Mouse (Mus musculus): ENCODE measurements around the gene Msn. TPM values are rescaled to one million over a fixed set of nuclear protein-coding genes. Genes with fewer than 3 reads are reported as not detected.
"Not testable (repeated sequence)": the region's sequence is repeated elsewhere in the genome, so short reads cannot be mapped to it uniquely, and the experiment has no call there.

The Msn gene
- polyA plus RNA-seq, 1 experiment from 2014 or later = 37.9 TPM

DNA sequence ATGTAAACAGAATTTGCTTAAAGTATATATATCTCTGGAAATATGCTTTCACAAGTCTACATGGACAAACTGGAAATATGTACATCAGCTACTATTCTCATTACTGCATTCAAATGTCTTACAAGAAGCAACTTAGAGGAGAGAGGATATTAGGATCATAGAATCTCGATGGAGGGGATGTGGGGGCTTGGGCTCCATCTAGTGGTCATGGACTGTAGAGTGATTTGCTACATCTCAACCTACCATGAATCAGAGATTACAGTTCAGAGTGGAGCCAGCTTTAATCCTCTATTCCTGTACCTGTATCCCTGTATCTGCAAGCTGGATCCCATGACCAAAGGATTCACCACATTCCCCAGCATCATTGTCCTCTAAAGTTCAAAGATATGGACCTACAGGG lies 82.6 kb downstream of the Msn start:
- H3K27me3 ChIP-seq (replicated peaks; ENCODE audit: control insufficient read depth, insufficient read depth, low read length) = no peaks in the 10 kb centered on the region
- no peaks in the 10 kb centered on the region for H3K4me1 ChIP-seq (replicated peaks; ENCODE audit: control insufficient read depth, insufficient read depth, low read length)
- 5% methylated on average over 1 of the region's 1 CpGs for WGBS
- no peak overlapping the region for H3K9ac ChIP-seq (replicated peaks; ENCODE audit: low read depth, low read length)
- H3K9me3 ChIP-seq (ENCODE audit: control insufficient read depth, low read length) = no peaks in the 10 kb centered on the region
- ATAC-seq = peak; percentile 77
- no peak overlapping the region for H3K4me3 ChIP-seq (replicated peaks; ENCODE audit: low read length)
- no peak overlapping the region for H3K4me2 ChIP-seq (ENCODE audit: low read length)
- no peaks in the 10 kb centered on the region for H3K36me3 ChIP-seq (ENCODE audit: control insufficient read depth, insufficient read depth)
- no peak overlapping the region for H3K27ac ChIP-seq (ENCODE audit: low read length)

DNA sequence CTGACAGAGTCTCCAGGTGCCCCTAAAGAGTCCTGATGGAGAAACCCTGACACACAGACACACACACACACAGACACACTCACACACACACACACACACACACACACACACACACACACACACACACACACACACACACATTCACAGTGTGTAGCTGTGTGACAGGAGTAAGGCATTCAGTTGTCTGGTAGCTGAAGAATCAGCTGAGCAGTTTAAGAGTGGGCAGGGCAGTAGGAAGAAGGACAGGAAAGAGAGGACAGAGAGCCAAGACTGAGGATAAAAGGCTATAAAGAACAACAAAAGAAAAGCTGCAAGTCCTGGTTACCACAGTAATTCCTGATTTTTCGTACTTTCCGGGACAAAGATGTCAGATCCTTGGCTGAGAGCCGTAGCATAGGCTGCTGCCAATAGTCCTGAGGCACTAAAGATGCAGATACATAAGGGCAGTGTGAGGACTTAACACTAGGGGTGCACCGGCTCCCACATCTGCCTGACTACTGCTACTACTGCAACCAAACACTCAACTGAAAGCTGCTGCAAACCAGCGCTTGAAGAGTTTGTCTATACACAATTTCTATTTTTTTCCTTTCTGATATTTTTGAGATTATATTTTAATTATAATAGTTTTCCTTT lies 88.4 kb downstream of the Msn start:
- H3K36me3 ChIP-seq (ENCODE audit: control insufficient read depth, insufficient read depth) = no peaks in the 10 kb centered on the region
- 48% methylated on average over 5 of the region's 5 CpGs for WGBS
- H3K4me1 ChIP-seq (replicated peaks; ENCODE audit: control insufficient read depth, insufficient read depth, low read length) = no peaks in the 10 kb centered on the region
- H3K9ac ChIP-seq (replicated peaks; ENCODE audit: low read depth, low read length) = no peak overlapping the region
- no peak for ATAC-seq
- H3K27ac ChIP-seq (ENCODE audit: low read length) = no peak overlapping the region
- no peak overlapping the region for H3K4me2 ChIP-seq (ENCODE audit: low read length)
- no peak overlapping the region for H3K4me3 ChIP-seq (replicated peaks; ENCODE audit: low read length)
- no peaks in the 10 kb centered on the region for H3K9me3 ChIP-seq (ENCODE audit: control insufficient read depth, low read length)
- H3K27me3 ChIP-seq (replicated peaks; ENCODE audit: control insufficient read depth, insufficient read depth, low read length) = no peaks in the 10 kb centered on the region

GRCm38 (mm10) chrX:96205143-96205542 lies 109.3 kb downstream of the Msn start:
- not testable (repeated sequence) for H3K9me3 ChIP-seq (ENCODE audit: control insufficient read depth, low read length); H3K27ac ChIP-seq (ENCODE audit: low read length); H3K4me1 ChIP-seq (replicated peaks; ENCODE audit: control insufficient read depth, insufficient read depth, low read length); H3K9ac ChIP-seq (replicated peaks; ENCODE audit: low read depth, low read length); H3K36me3 ChIP-seq (ENCODE audit: control insufficient read depth, insufficient read depth); ATAC-seq; H3K4me2 ChIP-seq (ENCODE audit: low read length); H3K27me3 ChIP-seq (replicated peaks; ENCODE audit: control insufficient read depth, insufficient read depth, low read length); H3K4me3 ChIP-seq (replicated peaks; ENCODE audit: low read length)
- WGBS = 95% methylated on average over 3 of the region's 3 CpGs

GRCm38 (mm10) chrX:96206872-96207271 lies 111.0 kb downstream of the Msn start:
- H3K4me1 ChIP-seq (replicated peaks; ENCODE audit: control insufficient read depth, insufficient read depth, low read length) = no peaks in the 10 kb centered on the region
- WGBS = 41% methylated on average over 1 of the region's 1 CpGs
- H3K9ac ChIP-seq (replicated peaks; ENCODE audit: low read depth, low read length) = no peak overlapping the region
- H3K4me2 ChIP-seq (ENCODE audit: low read length) = no peak overlapping the region
- no peaks in the 10 kb centered on the region for H3K27me3 ChIP-seq (replicated peaks; ENCODE audit: control insufficient read depth, insufficient read depth, low read length)
- no peak overlapping the region for H3K4me3 ChIP-seq (replicated peaks; ENCODE audit: low read length)
- no peak overlapping the region for H3K27ac ChIP-seq (ENCODE audit: low read length)
- H3K36me3 ChIP-seq (ENCODE audit: control insufficient read depth, insufficient read depth) = no peaks in the 10 kb centered on the region
- no peak for ATAC-seq
- no peaks in the 10 kb centered on the region for H3K9me3 ChIP-seq (ENCODE audit: control insufficient read depth, low read length)

GRCm38 (mm10) chrX:96218088-96218487 lies 122.2 kb downstream of the Msn start:
- no peaks in the 10 kb centered on the region for H3K9me3 ChIP-seq (ENCODE audit: control insufficient read depth, low read length)
- no peaks in the 10 kb centered on the region for H3K4me1 ChIP-seq (replicated peaks; ENCODE audit: control insufficient read depth, insufficient read depth, low read length)
- no peaks in the 10 kb centered on the region for H3K27me3 ChIP-seq (replicated peaks; ENCODE audit: control insufficient read depth, insufficient read depth, low read length)
- WGBS = 55% methylated on average over 1 of the region's 1 CpGs
- H3K27ac ChIP-seq (ENCODE audit: low read length) = no peak overlapping the region
- H3K4me2 ChIP-seq (ENCODE audit: low read length) = no peak overlapping the region
- H3K9ac ChIP-seq (replicated peaks; ENCODE audit: low read depth, low read length) = no peak overlapping the region
- H3K4me3 ChIP-seq (replicated peaks; ENCODE audit: low read length) = no peak overlapping the region
- no peaks in the 10 kb centered on the region for H3K36me3 ChIP-seq (ENCODE audit: control insufficient read depth, insufficient read depth)
- no peak for ATAC-seq

Other genes starting within 250 kb of the Msn start
- 81.4 and 104 TPM in 2 replicates for gene Las1l, start 139.1 kb upstream of the Msn start, polyA plus RNA-seq (2015; fragmentation: Nextera tagmentation; extraction: Ambion mirVana)
- gene Vsig4, start 197.4 kb downstream of the Msn start, polyA plus RNA-seq (2015; fragmentation: Nextera tagmentation; extraction: Ambion mirVana) = not detected in 2 replicates

Data from forebrain, embryonic 16.5 days (tissue).